Comparison of ENCODE assay signal across 8 mouse cellular contexts in genomic region chr9:35116391-35117381, GRCm38 (mm10). TPM values are rescaled to one million over a fixed set of nuclear protein-coding genes. Genes with fewer than 3 reads are reported as not detected.
A peak's percentile ranks its signal among the peaks of the same experiment; 100 is the strongest.
DNase-seq lines count a peak whose midpoint lies in the region; ATAC-seq and TF ChIP-seq lines count a peak whose summit lies in the region.

No protein-coding gene starts in this region.

- peaks cover 17% of the 10 kb centered on the region for H3K36me3 ChIP-seq in embryonic facial prominence, embryonic 10.5 days (replicated peaks)
- H3K36me3 ChIP-seq in limb, embryonic 15.5 days = peaks cover 6% of the 10 kb centered on the region; the same call in 1 of the 2 replicates
- 0 out of 2 replicates have a peak, but pooled peaks cover 2% of the 10 kb centered on the region for H3K36me3 ChIP-seq in midbrain, embryonic 16.5 days (ENCODE audit: control insufficient read depth, insufficient read depth, low read length)
- H3K36me3 ChIP-seq in spleen, adult 2 months (ENCODE audit: control insufficient read depth, insufficient read depth, low read length) = no peaks in the 10 kb centered on the region

- no peak for TF ChIP-seq CTCF in spleen, adult 2 months (IDR thresholded peaks at IDR 0.05; ENCODE audit: extremely low read depth, insufficient read depth, insufficient read length, insufficient replicate concordance)

- H3K27me3 ChIP-seq in embryonic facial prominence, embryonic 10.5 days (replicated peaks; ENCODE audit: low read depth, poor library complexity, severe bottlenecking) = no peaks in the 10 kb centered on the region
- H3K27me3 ChIP-seq in limb, embryonic 15.5 days = no peaks in the 10 kb centered on the region
- no peaks in the 10 kb centered on the region for H3K27me3 ChIP-seq in midbrain, embryonic 16.5 days (ENCODE audit: control insufficient read depth, insufficient read depth, low read depth, low read length)
- no peaks in the 10 kb centered on the region for H3K27me3 ChIP-seq in spleen, adult 2 months (ENCODE audit: control insufficient read depth, insufficient read depth, low read length)

- no peaks in the 10 kb centered on the region for H3K9me3 ChIP-seq in embryonic facial prominence, embryonic 10.5 days
- H3K9me3 ChIP-seq in limb, embryonic 15.5 days = no peaks in the 10 kb centered on the region; the same call in 1 of the 2 replicates
- no peaks in the 10 kb centered on the region for H3K9me3 ChIP-seq in midbrain, embryonic 16.5 days (replicated peaks; ENCODE audit: control insufficient read depth, low read length, poor library complexity, severe bottlenecking)

- TF ChIP-seq POLR2A in spleen, adult 2 months (IDR thresholded peaks at IDR 0.05; ENCODE audit: low read depth, low read length) = peak; percentile 17; the same call in 1 of the 2 replicates

- DNase-seq in 416B (ENCODE audit: low read depth) = peak; percentile 93
- DNase-seq in adrenal gland, postnatal 25 days = peak; percentile 86
- peak; percentile 91 for DNase-seq in embryonic facial prominence, embryonic 10.5 days (ENCODE audit: low spot score)
- DNase-seq in heart, adult 11 months = peak; percentile 99
- peak; percentile 67 for DNase-seq in kidney, adult 11 months
- peak in 1 of 2 experiments; percentile 69 for DNase-seq in spleen, adult 2 months (ENCODE audit: low read depth in 1 of 2, low spot score in 2 of 2)

- peaks cover 58% of the 10 kb centered on the region for H3K4me1 ChIP-seq in embryonic facial prominence, embryonic 10.5 days
- peaks cover 57% of the 10 kb centered on the region for H3K4me1 ChIP-seq in limb, embryonic 15.5 days
- H3K4me1 ChIP-seq in midbrain, embryonic 16.5 days (ENCODE audit: control insufficient read depth, insufficient read depth, low read length) = peaks cover 22% of the 10 kb centered on the region
- peaks cover 5% of the 10 kb centered on the region; the same call in 1 of the 2 replicates for H3K4me1 ChIP-seq in spleen, adult 2 months (ENCODE audit: control insufficient read depth, insufficient read depth, insufficient read length)

- WGBS in embryonic facial prominence, embryonic 10.5 days = under 1% methylated on average over 83 of the region's 84 CpGs
- WGBS in limb, embryonic 15.5 days = under 1% methylated on average over 64 of the region's 84 CpGs
- under 1% methylated on average over 68 of the region's 84 CpGs for WGBS in midbrain, embryonic 16.5 days
- WGBS in spleen, adult 2 months = 1% methylated on average over 54 of the region's 84 CpGs

- ATAC-seq in limb, embryonic 15.5 days (ENCODE audit: insufficient number of reproducible peaks, low FRiP score, low TSS enrichment, low read depth) = peak; percentile 88
- ATAC-seq in midbrain, embryonic 16.5 days = peak; percentile 92

- H3K4me3 ChIP-seq in embryonic facial prominence, embryonic 10.5 days = peak overlapping the region; percentile 84
- H3K4me3 ChIP-seq in limb, embryonic 15.5 days = peak overlapping the region; percentile 75
- H3K4me3 ChIP-seq in midbrain, embryonic 16.5 days (ENCODE audit: low read depth, low read length) = peak overlapping the region; percentile 81
- H3K4me3 ChIP-seq in spleen, adult 2 months (ENCODE audit: extremely low read depth, insufficient read depth, insufficient read length) = peak overlapping the region; percentile 62

- peak overlapping the region; percentile 97 for H3K27ac ChIP-seq in embryonic facial prominence, embryonic 10.5 days (replicated peaks)
- H3K27ac ChIP-seq in limb, embryonic 15.5 days = peak overlapping the region; percentile 93
- peak overlapping the region; percentile 74 for H3K27ac ChIP-seq in midbrain, embryonic 16.5 days (ENCODE audit: low read length)
- peak overlapping the region; percentile 90 for H3K27ac ChIP-seq in spleen, adult 2 months (ENCODE audit: insufficient read depth, low read length)

- H3K4me2 ChIP-seq in limb, embryonic 15.5 days = peak overlapping the region; percentile 79
- peak overlapping the region; percentile 76 for H3K4me2 ChIP-seq in midbrain, embryonic 16.5 days (ENCODE audit: low read length)

- peak overlapping the region; percentile 80 for H3K9ac ChIP-seq in limb, embryonic 15.5 days
- peak overlapping the region; percentile 92 for H3K9ac ChIP-seq in midbrain, embryonic 16.5 days (ENCODE audit: low read depth, low read length)

RNA-seq across cellular contexts. Expression of gene St3gal4, which starts 2.4 kb away (rescaled TPM):
- 31.0 and 39.8 TPM in 2 replicates for total RNA-seq in adrenal gland, postnatal 25 days (2021)
- 18.2 and 18.7 TPM in 2 replicates for polyA plus RNA-seq in embryonic facial prominence, embryonic 10.5 days (2016; fragmentation: Nextera tagmentation; extraction: Ambion mirVana)
- polyA plus RNA-seq in limb, embryonic 15.5 days (2015; fragmentation: Nextera tagmentation; extraction: Ambion mirVana) = 39.2 and 39.4 TPM in 2 replicates
- polyA plus RNA-seq in midbrain, embryonic 16.5 days (2015; fragmentation: Nextera tagmentation; extraction: Ambion mirVana) = 15.9 and 17.9 TPM in 2 replicates
- 10.3 and 11.6 TPM in 2 replicates for polyA plus RNA-seq in spleen, adult 2 months (2012; rRNA removed)

RNA-seq across cellular contexts. Expression of gene Dcps, which starts 59.2 kb away (rescaled TPM):
- 20.0 and 27.3 TPM in 2 replicates for total RNA-seq in adrenal gland, postnatal 25 days (2021)
- 93.5 and 95.6 TPM in 2 replicates for polyA plus RNA-seq in embryonic facial prominence, embryonic 10.5 days (2016; fragmentation: Nextera tagmentation; extraction: Ambion mirVana)
- polyA plus RNA-seq in limb, embryonic 15.5 days (2015; fragmentation: Nextera tagmentation; extraction: Ambion mirVana) = 64.7 and 65.3 TPM in 2 replicates
- 73.4 and 79.2 TPM in 2 replicates for polyA plus RNA-seq in midbrain, embryonic 16.5 days (2015; fragmentation: Nextera tagmentation; extraction: Ambion mirVana)
- polyA plus RNA-seq in spleen, adult 2 months (2012; rRNA removed) = 27.0 and 36.0 TPM in 2 replicates
